Mouse (Mus musculus): ENCODE measurements at regions not wholly inside any gene's neighbourhood (a gene's known extent, or its start where the extent isn't known, plus 50 kb on each side); places are given as distances from the start of the nearest gene placed in this dataset.

DNA sequence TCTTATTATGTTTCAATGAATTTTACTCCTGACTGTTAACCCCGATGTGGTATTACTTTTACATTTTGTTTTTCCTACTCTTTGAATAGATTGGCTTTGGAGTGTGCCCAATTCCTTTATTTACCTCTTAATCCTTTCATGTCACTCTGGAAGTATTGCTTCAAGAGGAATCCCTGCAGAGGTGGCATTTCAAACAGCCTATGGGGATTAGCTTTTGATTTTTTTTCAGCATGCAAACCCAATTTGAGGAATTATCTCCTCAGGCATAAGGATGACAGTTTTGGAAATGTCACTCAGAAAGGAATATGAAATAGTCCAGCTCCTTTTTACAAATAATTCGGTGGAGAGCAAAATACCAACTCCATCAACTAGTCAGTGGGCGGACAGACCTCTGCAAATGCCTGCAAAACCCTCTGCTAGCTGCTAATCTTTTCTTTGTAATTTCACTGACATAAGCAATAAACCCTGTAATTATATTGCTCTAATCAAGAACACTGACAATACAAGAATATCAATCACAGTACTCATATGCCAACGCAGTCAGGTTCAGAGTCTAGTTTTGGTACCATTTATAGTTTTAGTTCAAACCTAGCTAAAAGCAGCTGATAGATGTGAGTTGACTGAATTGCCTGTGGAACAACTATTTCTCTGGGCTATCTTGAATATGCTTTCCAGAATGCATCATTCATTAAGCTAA, 624.9 kb upstream of the Igfbp7 start:
- no peak for TF ChIP-seq POLR2A (IDR thresholded peaks at IDR 0.05; ENCODE audit: borderline replicate concordance, control insufficient read depth, low read depth, low read length)
- TF ChIP-seq CTCF (IDR thresholded peaks at IDR 0.05; ENCODE audit: control insufficient read depth, insufficient read depth, low read length), result no peak

Data from bone marrow, adult 2 months (tissue).